Mouse (Mus musculus): ENCODE measurements around the gene Sppl3. TPM values are rescaled to one million over a fixed set of nuclear protein-coding genes. Genes with fewer than 3 reads are reported as not detected.

Gene Sppl3
- polyA plus RNA-seq, 1 experiment from 2014 or later = 11.2 TPM

DNA sequence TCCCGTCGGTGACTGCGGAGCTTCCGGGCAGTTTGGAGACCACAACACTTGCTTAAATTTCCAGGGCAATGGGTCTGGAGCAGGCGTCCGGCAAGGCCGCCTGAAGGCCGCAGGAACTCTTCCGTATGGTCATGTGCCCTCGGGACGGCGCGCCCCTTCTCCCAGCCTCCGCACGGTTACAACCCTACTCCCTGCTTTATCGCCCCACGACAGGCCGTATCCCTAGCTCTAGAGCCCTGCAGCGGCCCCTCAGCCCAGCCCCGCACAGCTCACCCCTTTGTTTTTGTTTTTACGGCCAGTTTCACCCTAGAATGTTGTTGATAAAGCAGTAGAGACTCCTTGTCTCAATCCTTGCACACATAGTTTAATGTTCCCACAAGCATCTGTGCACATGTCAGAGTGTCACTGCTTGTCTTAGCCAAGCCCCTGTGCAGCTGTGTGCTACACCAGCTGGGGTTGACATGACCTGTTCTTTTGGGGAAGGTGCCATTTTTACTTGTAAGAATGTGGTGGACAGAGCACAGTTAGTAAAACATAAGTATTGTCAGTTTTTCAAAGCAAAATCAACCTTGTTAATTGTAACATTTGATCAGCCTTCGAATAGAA lies 43.0 kb downstream of the Sppl3 start:
- WGBS = 89% methylated on average over 22 of the region's 22 CpGs
- Histone ChIP-seq H3K4me3 (no peak overlapping the region), H3K9me3 (no peaks in the 10 kb centered on the region), H3K36me3 (0 out of 2 replicates have a peak, but pooled peaks cover 4% of the 10 kb centered on the region), H3K27ac (peak overlapping the region; percentile 35; the same call in 1 of the 2 replicates), H3K4me1 (replicated peaks) (peaks cover 20% of the 10 kb centered on the region), H3K27me3 (ENCODE audit: insufficient read depth, poor library complexity, severe bottlenecking) (no peaks in the 10 kb centered on the region)
- DNase-seq (ENCODE audit: low spot score) = no peak

DNA sequence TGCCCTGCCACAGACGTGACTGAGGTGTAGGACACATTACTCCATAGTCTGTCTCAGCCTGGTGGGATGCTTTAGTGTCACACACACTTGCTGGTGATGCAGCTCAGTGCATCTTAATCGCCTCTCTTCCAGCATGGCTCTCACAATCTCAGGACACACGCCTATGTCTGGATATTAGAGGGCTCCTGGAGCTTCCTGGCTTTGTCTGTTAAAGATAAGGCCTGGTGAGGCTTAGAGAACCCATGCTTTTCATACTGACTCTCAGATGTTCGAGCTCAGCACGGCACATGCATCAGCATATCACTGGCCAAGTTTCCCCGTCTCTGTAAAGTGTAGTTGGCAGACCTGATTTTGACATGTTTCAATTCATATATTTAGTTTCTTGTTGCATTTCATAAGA lies 44.5 kb downstream of the Sppl3 start:
- H3K36me3 ChIP-seq = 0 out of 2 replicates have a peak, but pooled peaks cover 4% of the 10 kb centered on the region
- 89% methylated on average over 6 of the region's 6 CpGs for WGBS
- no peaks in the 10 kb centered on the region for H3K27me3 ChIP-seq (ENCODE audit: insufficient read depth, poor library complexity, severe bottlenecking)
- no peak overlapping the region for H3K4me3 ChIP-seq
- peaks cover 26% of the 10 kb centered on the region for H3K4me1 ChIP-seq (replicated peaks)
- no peak overlapping the region for H3K27ac ChIP-seq
- no peak for DNase-seq (ENCODE audit: low spot score)
- no peaks in the 10 kb centered on the region for H3K9me3 ChIP-seq

DNA sequence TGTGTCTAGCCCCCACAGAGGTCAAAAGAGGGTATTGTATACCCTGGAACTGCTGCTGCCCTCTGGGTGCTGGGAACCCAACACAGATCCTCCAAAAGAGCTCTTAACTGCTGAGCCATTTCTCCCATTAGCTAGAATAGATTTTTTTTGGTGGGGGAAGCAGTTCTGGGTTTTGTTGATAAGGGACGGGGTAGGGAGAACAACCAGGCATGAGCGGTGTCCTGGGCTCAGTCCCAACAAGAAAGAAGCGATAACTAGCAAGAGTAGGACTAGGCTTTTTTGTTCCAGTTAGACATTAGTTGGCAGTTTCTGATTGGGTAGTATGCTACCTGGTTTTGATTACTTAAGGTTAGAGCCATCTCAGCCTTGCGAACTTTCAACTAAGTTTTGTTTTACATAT lies 46.2 kb downstream of the Sppl3 start:
- H3K4me3 ChIP-seq = no peak overlapping the region
- H3K27me3 ChIP-seq (ENCODE audit: insufficient read depth, poor library complexity, severe bottlenecking) = no peaks in the 10 kb centered on the region
- 94% methylated on average over 4 of the region's 4 CpGs for WGBS
- H3K36me3 ChIP-seq = peaks cover 8% of the 10 kb centered on the region; the same call in 1 of the 2 replicates
- peaks cover 20% of the 10 kb centered on the region for H3K4me1 ChIP-seq (replicated peaks)
- H3K9me3 ChIP-seq = no peaks in the 10 kb centered on the region
- DNase-seq (ENCODE audit: low spot score) = no peak
- H3K27ac ChIP-seq = no peak overlapping the region

DNA sequence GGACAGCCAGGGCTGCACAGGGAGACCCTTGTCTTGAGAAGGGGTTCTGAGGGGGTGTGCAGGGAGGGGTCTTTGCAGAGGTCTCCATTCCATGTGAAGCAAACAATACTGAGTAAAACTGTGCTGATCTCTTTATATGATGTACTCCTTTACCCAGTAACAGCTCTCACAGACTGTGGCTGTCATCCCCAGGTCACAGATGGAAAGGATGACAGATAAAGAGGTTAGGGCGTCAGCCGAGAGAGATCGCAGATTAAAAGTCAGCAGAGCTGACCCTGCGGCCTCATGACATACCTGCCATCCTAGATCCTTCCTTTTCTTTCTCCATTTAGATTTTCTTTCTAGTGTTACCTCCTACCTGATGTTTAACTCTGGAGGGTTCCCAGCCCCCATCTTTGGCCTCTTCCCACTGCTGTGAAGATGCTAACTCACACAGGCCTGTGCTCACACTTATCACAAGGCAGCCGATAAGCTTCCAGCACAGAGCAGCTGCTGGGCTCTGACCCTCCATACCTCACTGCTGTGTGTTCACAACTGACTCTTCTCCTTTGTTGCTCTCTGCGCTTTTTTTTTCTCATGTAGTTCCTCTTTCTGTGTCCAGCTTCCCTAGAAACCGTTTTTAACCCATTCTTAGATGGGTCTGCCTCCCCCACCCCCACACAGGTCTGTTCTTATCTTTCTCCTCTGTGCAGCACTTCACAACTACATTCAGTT lies 47.8 kb downstream of the Sppl3 start:
- H3K27ac ChIP-seq = no peak overlapping the region
- WGBS = 88% methylated on average over 7 of the region's 7 CpGs
- H3K4me3 ChIP-seq = no peak overlapping the region
- no peaks in the 10 kb centered on the region for H3K27me3 ChIP-seq (ENCODE audit: insufficient read depth, poor library complexity, severe bottlenecking)
- H3K4me1 ChIP-seq (replicated peaks) = peaks cover 13% of the 10 kb centered on the region; the same call in 1 of the 2 replicates
- H3K9me3 ChIP-seq = no peaks in the 10 kb centered on the region
- DNase-seq (ENCODE audit: low spot score) = no peak
- H3K36me3 ChIP-seq = peaks cover 19% of the 10 kb centered on the region

DNA sequence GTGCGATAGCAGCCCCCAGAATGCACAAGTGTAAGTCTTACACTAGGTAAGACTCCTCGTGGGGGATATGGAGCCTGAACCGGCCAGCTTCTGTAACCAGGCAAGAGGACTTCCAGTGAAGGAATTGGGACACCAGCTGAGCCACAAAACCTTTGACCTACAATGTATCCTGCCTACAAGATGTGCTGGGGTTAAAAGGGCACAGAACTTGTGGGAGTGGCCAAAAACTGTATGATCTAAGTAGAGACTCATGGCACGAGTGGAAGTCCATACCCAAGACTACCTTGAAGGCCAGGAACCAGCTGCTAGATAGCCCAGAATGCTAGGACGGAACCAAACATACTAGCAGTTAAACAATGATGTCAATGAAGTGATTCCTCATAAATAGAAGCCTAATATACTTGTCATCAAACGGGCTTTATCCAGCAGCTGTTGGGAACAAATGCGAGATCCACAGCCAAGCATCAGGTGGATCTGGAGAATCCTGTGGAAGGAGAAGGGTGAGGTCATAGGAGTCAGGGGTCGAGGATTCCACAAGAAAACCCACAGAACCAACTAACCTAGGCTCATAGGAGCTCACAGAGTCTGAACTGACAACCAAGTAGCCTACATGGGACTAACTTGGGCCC lies 49.2 kb downstream of the Sppl3 start:
- H3K27me3 ChIP-seq (ENCODE audit: insufficient read depth, poor library complexity, severe bottlenecking) = no peaks in the 10 kb centered on the region
- DNase-seq (ENCODE audit: low spot score) = no peak
- 88% methylated on average over 8 of the region's 8 CpGs for WGBS
- H3K4me3 ChIP-seq = no peak overlapping the region
- H3K36me3 ChIP-seq = peaks cover 33% of the 10 kb centered on the region
- H3K27ac ChIP-seq = no peak overlapping the region
- H3K4me1 ChIP-seq (replicated peaks) = 0 out of 2 replicates have a peak, but pooled peaks cover 9% of the 10 kb centered on the region
- H3K9me3 ChIP-seq = no peaks in the 10 kb centered on the region

DNA sequence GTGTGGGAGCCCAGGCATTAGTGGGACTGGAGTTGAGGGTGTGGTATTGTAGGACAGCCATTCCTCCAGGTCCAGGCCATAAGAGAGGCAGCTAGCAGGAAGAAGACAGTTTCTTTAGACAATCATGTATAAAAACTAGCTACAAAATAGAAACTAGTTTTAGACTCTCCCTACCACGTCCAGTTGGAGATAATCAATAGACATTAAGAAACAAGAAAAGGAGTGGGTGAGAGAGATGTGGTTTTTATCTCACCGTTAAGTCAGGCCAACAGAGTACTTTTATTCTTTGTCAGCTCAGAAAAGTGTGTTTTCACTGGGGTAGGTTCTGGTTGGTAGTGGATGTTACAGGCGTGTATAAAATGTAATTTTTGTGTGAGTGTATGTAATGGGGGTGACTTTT lies 50.0 kb downstream of the Sppl3 start:
- Histone ChIP-seq H3K9me3 (no peaks in the 10 kb centered on the region), H3K4me1 (replicated peaks) (0 out of 2 replicates have a peak, but pooled peaks cover 9% of the 10 kb centered on the region), H3K27ac (no peak overlapping the region), H3K27me3 (ENCODE audit: insufficient read depth, poor library complexity, severe bottlenecking) (no peaks in the 10 kb centered on the region), H3K4me3 (no peak overlapping the region), H3K36me3 (peaks cover 34% of the 10 kb centered on the region)
- WGBS = 92% methylated on average over 3 of the region's 3 CpGs
- no peak for DNase-seq (ENCODE audit: low spot score)

DNA sequence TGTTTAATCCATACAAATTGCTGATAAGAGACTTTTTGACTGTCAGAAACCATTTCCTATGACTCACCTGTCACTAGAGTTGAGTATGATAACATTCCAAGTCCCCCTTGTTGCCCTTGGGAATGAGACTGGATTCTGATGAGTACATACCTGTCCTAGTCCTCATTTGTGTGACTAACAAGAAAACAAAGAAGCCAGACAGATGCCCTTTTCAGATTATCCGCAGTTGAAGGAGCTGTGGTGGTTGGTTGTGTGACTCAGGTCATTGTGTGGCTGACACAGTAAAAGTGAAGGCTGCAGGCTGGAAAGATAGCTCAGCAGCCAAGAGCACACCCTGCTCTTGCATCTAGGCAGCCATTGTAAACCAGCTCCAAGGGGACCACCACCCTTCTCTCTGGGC lies 51.6 kb downstream of the Sppl3 start:
- no peak overlapping the region for H3K27ac ChIP-seq
- no peak for DNase-seq (ENCODE audit: low spot score)
- H3K9me3 ChIP-seq = no peaks in the 10 kb centered on the region
- 0 out of 2 replicates have a peak, but pooled peaks cover 12% of the 10 kb centered on the region for H3K4me1 ChIP-seq (replicated peaks)
- peaks cover 34% of the 10 kb centered on the region for H3K36me3 ChIP-seq
- no peak overlapping the region for H3K4me3 ChIP-seq
- whole genome bisulfite sequencing = 83% methylated on average over 1 of the region's 1 CpGs
- H3K27me3 ChIP-seq (ENCODE audit: insufficient read depth, poor library complexity, severe bottlenecking) = no peaks in the 10 kb centered on the region

DNA sequence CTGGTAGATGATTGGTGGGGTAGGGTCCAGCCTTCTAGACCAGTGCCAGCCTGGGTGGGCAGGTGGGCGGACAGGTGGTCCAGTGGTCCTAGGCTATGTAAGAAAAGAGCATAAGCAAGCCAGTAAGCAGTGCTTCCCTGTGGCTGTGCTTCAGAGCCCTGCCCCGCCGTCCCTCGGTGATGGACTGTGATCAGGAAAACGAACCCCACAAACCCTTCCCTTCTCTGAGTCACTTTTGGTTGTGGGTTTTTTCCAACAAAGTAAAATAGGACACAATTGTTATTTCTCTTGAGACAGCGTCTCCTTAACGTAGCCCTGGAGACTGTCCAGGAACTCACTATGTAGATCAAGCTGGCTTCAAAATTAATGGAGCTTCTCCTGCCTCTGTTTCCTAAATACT lies 52.5 kb downstream of the Sppl3 start:
- H3K36me3 ChIP-seq = peaks cover 34% of the 10 kb centered on the region
- H3K9me3 ChIP-seq = no peaks in the 10 kb centered on the region
- H3K4me1 ChIP-seq (replicated peaks) = 0 out of 2 replicates have a peak, but pooled peaks cover 12% of the 10 kb centered on the region
- no peak overlapping the region for H3K27ac ChIP-seq
- 91% methylated on average over 7 of the region's 7 CpGs for WGBS
- H3K27me3 ChIP-seq (ENCODE audit: insufficient read depth, poor library complexity, severe bottlenecking) = no peaks in the 10 kb centered on the region
- H3K4me3 ChIP-seq = no peak overlapping the region
- DNase-seq (ENCODE audit: low spot score) = no peak

DNA sequence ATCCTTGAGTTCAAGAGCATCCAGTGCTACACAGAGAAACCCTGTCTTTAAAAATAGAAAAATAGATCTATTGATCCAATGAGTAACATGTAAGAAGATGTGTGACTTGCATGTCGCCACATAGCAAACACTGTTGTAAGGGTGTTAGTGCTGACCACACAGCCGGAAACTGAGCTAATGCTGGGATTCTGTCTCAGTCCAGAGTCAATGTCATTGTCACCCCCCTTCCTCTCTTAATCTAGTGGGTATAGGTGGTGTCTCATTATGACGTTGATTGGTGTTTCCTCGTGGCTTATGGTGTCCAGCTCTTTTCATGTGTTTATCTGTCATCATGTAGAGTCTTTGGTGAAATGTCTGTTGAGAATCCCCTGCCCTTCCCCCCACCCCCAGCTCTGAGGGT lies 55.3 kb downstream of the Sppl3 start:
- no peak overlapping the region for H3K4me3 ChIP-seq
- H3K36me3 ChIP-seq = peaks cover 37% of the 10 kb centered on the region
- 85% methylated on average over 4 of the region's 4 CpGs for WGBS
- no peaks in the 10 kb centered on the region for H3K27me3 ChIP-seq (ENCODE audit: insufficient read depth, poor library complexity, severe bottlenecking)
- H3K4me1 ChIP-seq (replicated peaks) = 0 out of 2 replicates have a peak, but pooled peaks cover 3% of the 10 kb centered on the region
- no peak for DNase-seq (ENCODE audit: low spot score)
- H3K27ac ChIP-seq = no peak overlapping the region
- H3K9me3 ChIP-seq = no peaks in the 10 kb centered on the region

DNA sequence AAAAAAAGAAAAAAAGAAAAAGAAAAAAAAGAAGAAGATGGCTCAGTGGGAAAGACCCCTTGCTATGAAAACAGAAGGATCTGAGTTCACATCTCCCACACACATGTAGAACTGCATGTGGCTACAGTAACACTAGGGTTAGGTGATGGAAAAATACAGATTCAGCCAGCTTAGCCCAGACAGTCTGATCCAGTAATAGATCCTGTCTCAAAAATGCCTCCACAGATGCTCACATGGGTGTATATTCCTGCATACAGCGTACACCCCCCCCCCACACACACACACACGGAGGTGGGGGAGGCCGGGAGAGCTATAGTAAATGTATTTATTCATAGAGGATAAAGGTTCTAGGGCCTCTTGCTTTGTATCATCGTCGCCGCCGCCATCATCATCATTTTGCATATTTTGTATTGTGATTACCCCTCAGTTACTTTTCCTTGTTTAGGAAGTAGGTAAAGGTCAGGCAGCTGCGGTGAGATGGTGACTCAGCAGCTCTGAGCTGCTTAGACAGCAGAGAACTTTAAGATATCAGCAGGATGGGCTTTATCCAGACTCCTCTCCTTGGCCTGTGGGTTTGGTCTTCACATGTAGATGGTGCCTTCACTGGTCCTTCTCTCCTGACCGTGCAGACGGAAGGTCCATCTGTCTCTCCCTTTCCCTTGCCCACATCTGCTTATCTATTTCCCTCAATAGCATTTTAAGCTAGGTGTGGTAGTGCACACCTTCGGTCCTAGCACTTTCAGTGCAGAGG lies 57.9 kb downstream of the Sppl3 start:
- Histone ChIP-seq H3K27me3 (ENCODE audit: insufficient read depth, poor library complexity, severe bottlenecking) (no peaks in the 10 kb centered on the region), H3K36me3 (peaks cover 22% of the 10 kb centered on the region), H3K4me1 (replicated peaks) (0 out of 2 replicates have a peak, but pooled peaks cover 3% of the 10 kb centered on the region), H3K27ac (no peak overlapping the region), H3K4me3 (no peak overlapping the region), H3K9me3 (no peaks in the 10 kb centered on the region)
- DNase-seq (ENCODE audit: low spot score) = no peak
- 93% methylated on average over 11 of the region's 11 CpGs for WGBS

DNA sequence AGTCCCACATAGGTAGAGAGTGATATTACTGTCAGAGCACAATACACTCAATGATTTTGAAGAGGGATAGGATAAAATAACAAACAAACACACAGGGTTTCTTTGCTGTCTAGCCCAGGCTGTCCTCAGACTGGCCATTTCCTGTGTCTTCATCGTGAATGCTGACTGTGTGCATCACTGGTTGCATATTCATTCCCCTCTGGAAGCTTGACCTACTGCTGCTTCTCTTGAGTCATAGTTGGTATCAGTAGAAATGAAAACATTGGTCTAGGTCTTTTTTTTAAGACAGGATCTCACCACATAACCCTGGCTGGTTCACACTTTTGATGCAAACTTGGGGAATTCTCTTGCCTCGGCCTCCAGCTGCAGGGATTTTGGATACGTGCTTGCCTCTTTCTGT lies 58.7 kb downstream of the Sppl3 start:
- Histone ChIP-seq H3K9me3 (no peaks in the 10 kb centered on the region), H3K4me1 (replicated peaks) (0 out of 2 replicates have a peak, but pooled peaks cover 3% of the 10 kb centered on the region), H3K36me3 (peaks cover 16% of the 10 kb centered on the region), H3K4me3 (no peak overlapping the region), H3K27me3 (ENCODE audit: insufficient read depth, poor library complexity, severe bottlenecking) (no peaks in the 10 kb centered on the region), H3K27ac (no peak overlapping the region)
- DNase-seq (ENCODE audit: low spot score) = no peak
- WGBS = 94% methylated on average over 3 of the region's 3 CpGs

DNA sequence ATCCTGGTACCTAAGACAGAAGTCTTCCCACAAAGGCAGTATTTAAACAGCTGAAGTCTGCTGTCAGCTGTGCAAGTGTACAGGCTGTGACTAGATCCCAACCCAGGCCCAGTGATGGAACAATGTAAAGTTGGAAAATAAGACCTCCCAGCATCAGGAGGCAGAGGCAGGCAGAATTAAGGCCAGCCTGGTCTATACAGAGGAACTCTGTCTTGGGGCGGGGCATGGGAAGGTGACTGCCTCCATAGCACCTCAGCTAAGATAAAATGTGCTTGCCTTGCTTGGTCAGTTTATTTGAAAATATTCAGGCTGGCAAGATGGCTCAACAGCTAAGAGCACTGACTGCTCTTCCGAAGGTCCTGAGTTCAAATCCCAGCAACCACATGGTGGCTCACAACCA lies 59.5 kb downstream of the Sppl3 start:
- Histone ChIP-seq H3K9me3 (no peaks in the 10 kb centered on the region), H3K4me3 (no peak overlapping the region), H3K36me3 (peaks cover 18% of the 10 kb centered on the region), H3K27ac (no peak overlapping the region), H3K27me3 (ENCODE audit: insufficient read depth, poor library complexity, severe bottlenecking) (no peaks in the 10 kb centered on the region), H3K4me1 (replicated peaks) (0 out of 2 replicates have a peak, but pooled peaks cover 3% of the 10 kb centered on the region)
- WGBS = 98% methylated on average over 2 of the region's 2 CpGs
- DNase-seq (ENCODE audit: low spot score) = no peak

Data from hindbrain, embryonic 10.5 days (tissue).